Mouse (Mus musculus) hindbrain, postnatal 0 days (tissue): Measurements from ENCODE around the gene Gm3336. TPM values are rescaled to one million over a fixed set of nuclear protein-coding genes. Genes with fewer than 3 reads are reported as not detected.

Experiments used
- ATAC-seq: fragments of 200-750 bp; cut with Nextera tagmentation; 2 replicates; pipeline ENCODE4 v1.8.0; 2017; ENCODE audit warnings: mild to moderate bottlenecking, moderate TSS enrichment, moderate library complexity
- DNase-seq: peaks from one replicate; pipeline ENCODE4 v3.0.0-alpha.2; 2015; ENCODE audit warnings: low spot score
- H3K27ac ChIP-seq: fragments of 300-500 bp; sonication (generic); 2 replicates; pipeline ENCODE4 v1.5.1; 2014; ENCODE audit warnings: mild to moderate bottlenecking
- H3K27me3 ChIP-seq: fragments of 300-500 bp; sonication (generic); 2 replicates; pipeline ENCODE4 v1.6.1; 2014; ENCODE audit warnings: low read length, mixed read lengths; ENCODE audit not compliant: insufficient read depth
- H3K36me3 ChIP-seq: fragments of 300-500 bp; sonication (generic); 2 replicates; pipeline ENCODE4 v1.6.1; 2014; ENCODE audit warnings: low read length, mixed read lengths; ENCODE audit not compliant: insufficient read depth
- H3K4me1 ChIP-seq: fragments of 300-500 bp; sonication (generic); 2 replicates; pipeline ENCODE4 v1.6.1; 2014; ENCODE audit warnings: antibody characterized with exemption, low read length, mixed read lengths; ENCODE audit not compliant: insufficient read depth
- H3K4me2 ChIP-seq: fragments of 300-500 bp; sonication (generic); 2 replicates; pipeline ENCODE4 v1.6.1; 2014; ENCODE audit warnings: low read depth, mild to moderate bottlenecking, low read length, moderate library complexity, mixed read lengths
- H3K4me3 ChIP-seq: fragments of 300-500 bp; sonication (generic); 2 replicates; pipeline ENCODE4 v1.5.1; 2014; ENCODE audit warnings: low read length
- H3K9ac ChIP-seq: fragments of 300-500 bp; sonication (generic); replicated peaks from 2 replicates; pipeline ENCODE4 v1.6.1; 2014; ENCODE audit warnings: mild to moderate bottlenecking, low read length, moderate library complexity, mixed read lengths
- H3K9me3 ChIP-seq: fragments of 300-500 bp; sonication (generic); 2 replicates; pipeline ENCODE4 v1.6.1; 2016; ENCODE audit warnings: low read length, mixed read lengths
- CTCF ChIP-seq: IDR thresholded peaks from 2 replicates; pipeline ENCODE4 v1.5.1; 2016; ENCODE audit warnings: antibody characterized with exemption, control low read depth, low read depth
- WGBS: fragments of 180-500 bp; shearing (Covaris S2); extraction: QIAGEN DNeasy Blood & Tissue Kit; methylation state at CpG from one replicate; pipeline ENCODE4 v1.1.7; 2014; 5-methylcytosine and 5-hydroxymethylcytosine counted together
- polyA plus RNA-seq: library from polyadenylated mRNA; unstranded; fragments of >200 nt; fragmentation: Nextera tagmentation; extraction: Ambion mirVana; gene quantifications from 2 replicates; pipeline ENCODE4 v1.2.1, GENCODE M21; 2015
- total RNA-seq: library from RNA; depleted of rRNA; stranded (reverse); fragments of >200 nt; gene quantifications from 2 replicates; pipeline ENCODE4 v1.2.3, GENCODE M21; 2014; rRNA removed

Gene Gm3336
- total and polyA plus RNA-seq, 2 experiments from 2014 or later: not detected

DNA sequence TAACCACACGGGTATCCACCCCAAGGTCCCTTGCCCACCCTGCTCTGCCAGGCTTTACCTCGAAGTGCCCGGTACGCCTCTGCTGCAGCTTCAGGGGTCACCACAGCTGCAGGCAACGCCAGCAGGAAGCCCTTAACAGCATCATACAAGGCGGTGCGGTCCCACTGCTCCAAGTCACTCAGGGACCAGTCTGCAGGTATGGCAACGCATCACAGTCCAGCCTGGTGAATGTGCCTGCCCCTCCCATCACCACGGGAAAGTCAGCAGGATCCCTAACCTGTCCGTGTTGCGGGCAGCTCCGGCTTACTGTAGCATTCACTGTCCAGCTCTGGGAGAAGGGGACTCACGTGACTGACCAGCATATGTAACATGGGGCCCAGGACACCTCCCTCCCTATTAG is 53.7 kb downstream of the Gm3336 start:
- no peaks in the 10 kb centered on the region for H3K9me3 ChIP-seq
- no peak for ATAC-seq
- DNase-seq: no peak
- no peak overlapping the region for H3K27ac ChIP-seq
- H3K4me1 ChIP-seq: peaks cover 21% of the 10 kb centered on the region
- WGBS: 94% methylated on average over 13 of the region's 13 CpGs
- no peak overlapping the region for H3K4me2 ChIP-seq
- no peak overlapping the region for H3K4me3 ChIP-seq
- H3K27me3 ChIP-seq: no peaks in the 10 kb centered on the region
- H3K9ac ChIP-seq: no peak overlapping the region
- peaks cover 41% of the 10 kb centered on the region for H3K36me3 ChIP-seq
- no peak for TF ChIP-seq CTCF

Other genes with a start within 250 kb of the Gm3336 start
- 61.8 and 65.4 TPM in 2 replicates for gene Klhl26, start 241.6 kb upstream of the Gm3336 start, total RNA-seq
- 33.6 and 35.8 TPM in 2 replicates for gene Klhl26, start 241.6 kb upstream of the Gm3336 start, polyA plus RNA-seq
- 196 and 198 TPM in 2 replicates for gene Tmem59l, start 231.2 kb upstream of the Gm3336 start, total RNA-seq
- gene Tmem59l, start 231.2 kb upstream of the Gm3336 start, polyA plus RNA-seq: 191 and 205 TPM in 2 replicates
- 6.5 and 26.7 TPM in 2 replicates for gene Crlf1, start 225.4 kb upstream of the Gm3336 start, total RNA-seq
- 16.3 and 17.3 TPM in 2 replicates for gene Crlf1, start 225.4 kb upstream of the Gm3336 start, polyA plus RNA-seq
- gene Rex1bd, start 211.8 kb upstream of the Gm3336 start, total RNA-seq: 140 TPM in 2 replicates
- gene Rex1bd, start 211.8 kb upstream of the Gm3336 start, polyA plus RNA-seq: 188 and 190 TPM in 2 replicates
- 510 and 535 TPM in 2 replicates for gene Uba52, start 207.7 kb upstream of the Gm3336 start, total RNA-seq
- 717 and 784 TPM in 2 replicates for gene Uba52, start 207.7 kb upstream of the Gm3336 start, polyA plus RNA-seq
- 532 and 593 TPM in 2 replicates for gene Fkbp8, start 190.8 kb upstream of the Gm3336 start, total RNA-seq
- 343 and 360 TPM in 2 replicates for gene Fkbp8, start 190.8 kb upstream of the Gm3336 start, polyA plus RNA-seq
- 48.7 and 56.8 TPM in 2 replicates for gene Kxd1, start 190.6 kb upstream of the Gm3336 start, total RNA-seq
- gene Kxd1, start 190.6 kb upstream of the Gm3336 start, polyA plus RNA-seq: 53.8 and 56.6 TPM in 2 replicates
- 15.6 and 16.7 TPM in 2 replicates for gene Ell, start 179.1 kb upstream of the Gm3336 start, total RNA-seq
- 10.0 and 10.8 TPM in 2 replicates for gene Ell, start 179.1 kb upstream of the Gm3336 start, polyA plus RNA-seq
- gene Isyna1, start 124.2 kb upstream of the Gm3336 start, total RNA-seq: 152 and 207 TPM in 2 replicates
- 99.3 and 113 TPM in 2 replicates for gene Isyna1, start 124.2 kb upstream of the Gm3336 start, polyA plus RNA-seq
- gene Ssbp4, start 109.7 kb upstream of the Gm3336 start, total RNA-seq: 248 and 349 TPM in 2 replicates
- 188 and 189 TPM in 2 replicates for gene Ssbp4, start 109.7 kb upstream of the Gm3336 start, polyA plus RNA-seq
- gene Lrrc25, start 102.4 kb upstream of the Gm3336 start, total RNA-seq: 0.65 and 3.3 TPM in 2 replicates
- 1.3 and 1.5 TPM in 2 replicates for gene Lrrc25, start 102.4 kb upstream of the Gm3336 start, polyA plus RNA-seq
- gene Gdf15, start 86.1 kb upstream of the Gm3336 start, total RNA-seq: 1.7 TPM in 1 of 2 replicates, not detected in the other
- gene Gdf15, start 86.1 kb upstream of the Gm3336 start, polyA plus RNA-seq: 0.25 and 0.41 TPM in 2 replicates
- gene Pgpep1, start 58.2 kb upstream of the Gm3336 start, total RNA-seq: 65.7 and 68.4 TPM in 2 replicates
- gene Pgpep1, start 58.2 kb upstream of the Gm3336 start, polyA plus RNA-seq: 44.2 and 56.5 TPM in 2 replicates
- 301 and 453 TPM in 2 replicates for gene Lsm4, start 45.3 kb upstream of the Gm3336 start, total RNA-seq
- gene Lsm4, start 45.3 kb upstream of the Gm3336 start, polyA plus RNA-seq: 188 and 190 TPM in 2 replicates
- gene Jund, start 19.6 kb upstream of the Gm3336 start, total RNA-seq: 486 and 650 TPM in 2 replicates
- gene Jund, start 19.6 kb upstream of the Gm3336 start, polyA plus RNA-seq: 90.4 and 96.3 TPM in 2 replicates
- gene Iqcn, start 15.1 kb upstream of the Gm3336 start, total RNA-seq: 0.05 and 0.18 TPM in 2 replicates
- gene Iqcn, start 15.1 kb upstream of the Gm3336 start, polyA plus RNA-seq: 0.05 and 0.08 TPM in 2 replicates
- gene Pde4c, start 5.2 kb downstream of the Gm3336 start, total RNA-seq: 0.26 and 0.72 TPM in 2 replicates
- gene Pde4c, start 5.2 kb downstream of the Gm3336 start, polyA plus RNA-seq: 0.20 and 0.31 TPM in 2 replicates
- gene Rab3a, start 36.1 kb downstream of the Gm3336 start, total RNA-seq: 610 and 693 TPM in 2 replicates
- 693 and 724 TPM in 2 replicates for gene Rab3a, start 36.1 kb downstream of the Gm3336 start, polyA plus RNA-seq
- 37.2 and 53.9 TPM in 2 replicates for gene Mpv17l2, start 42.4 kb downstream of the Gm3336 start, total RNA-seq
- gene Mpv17l2, start 42.4 kb downstream of the Gm3336 start, polyA plus RNA-seq: 56.1 and 63.3 TPM in 2 replicates
- 162 and 176 TPM in 2 replicates for gene Pik3r2, start 58.2 kb downstream of the Gm3336 start, total RNA-seq
- 101 and 103 TPM in 2 replicates for gene Pik3r2, start 58.2 kb downstream of the Gm3336 start, polyA plus RNA-seq
- gene Mast3, start 86.5 kb downstream of the Gm3336 start, total RNA-seq: 35.2 and 42.1 TPM in 2 replicates
- 16.2 and 16.7 TPM in 2 replicates for gene Mast3, start 86.5 kb downstream of the Gm3336 start, polyA plus RNA-seq
- not detected in 2 replicates for gene Il12rb1, start 89.9 kb downstream of the Gm3336 start, total RNA-seq
- not detected in 2 replicates for gene Il12rb1, start 89.9 kb downstream of the Gm3336 start, polyA plus RNA-seq
- 12.1 and 17.1 TPM in 2 replicates for gene Arrdc2, start 121.2 kb downstream of the Gm3336 start, total RNA-seq
- gene Arrdc2, start 121.2 kb downstream of the Gm3336 start, polyA plus RNA-seq: 4.6 and 4.9 TPM in 2 replicates
- 29.8 and 33.6 TPM in 2 replicates for gene Kcnn1, start 144.7 kb downstream of the Gm3336 start, total RNA-seq
- 7.8 and 10.8 TPM in 2 replicates for gene Kcnn1, start 144.7 kb downstream of the Gm3336 start, polyA plus RNA-seq
- gene Ccdc124, start 155.4 kb downstream of the Gm3336 start, total RNA-seq: 36.0 and 45.1 TPM in 2 replicates
- 145 and 154 TPM in 2 replicates for gene Ccdc124, start 155.4 kb downstream of the Gm3336 start, polyA plus RNA-seq
- gene Slc5a5, start 174.2 kb downstream of the Gm3336 start, total RNA-seq: 2.5 and 2.8 TPM in 2 replicates
- 4.2 and 4.3 TPM in 2 replicates for gene Slc5a5, start 174.2 kb downstream of the Gm3336 start, polyA plus RNA-seq
- 1,411 and 1,940 TPM in 2 replicates for gene Rpl18a, start 178.9 kb downstream of the Gm3336 start, total RNA-seq
- gene Rpl18a, start 178.9 kb downstream of the Gm3336 start, polyA plus RNA-seq: 2,686 and 2,710 TPM in 2 replicates
- gene Map1s, start 187.4 kb downstream of the Gm3336 start, total RNA-seq: 98.1 and 98.6 TPM in 2 replicates
- gene Map1s, start 187.4 kb downstream of the Gm3336 start, polyA plus RNA-seq: 52.3 and 54.4 TPM in 2 replicates